In genomic region chr1:59144543-59144942, GRCm38 (mm10) we compare ENCODE assay signal across 8 mouse cellular contexts. TPM values are rescaled to one million over a fixed set of nuclear protein-coding genes. Genes with fewer than 3 reads are reported as not detected.
A peak's percentile ranks its signal among the peaks of the same experiment; 100 is the strongest.
DNase-seq lines count a peak whose midpoint lies in the region; ATAC-seq and TF ChIP-seq lines count a peak whose summit lies in the region.
"Had no signal": no experiment of that assay in that cellular context is flagged by ENCODE, and none has a peak within 500 bp of the region (broad histone marks: within the 10 kb centered on the region; RNA-seq: fewer than 3 reads in every experiment).

No protein-coding gene starts in this region.

- CTCF ChIA-PET in Patski (lab: Charles Lee), result interaction anchor here (0.8 to 1.4 kb wide), 2 partner anchors 94 to 98 kb away, joined by 3 read pairs; no protein-coding TSS in a partner anchor

- H3K4me1 ChIP-seq in lung, postnatal 0 days (ENCODE audit: insufficient read depth, low read depth, low read length), result no peaks in the 10 kb centered on the region
- no peaks in the 10 kb centered on the region for H3K4me1 ChIP-seq in midbrain, embryonic 11.5 days (ENCODE audit: control insufficient read depth, insufficient read depth, low read length)

- no peak for DNase-seq in layer of hippocampus, adult 2 months (ENCODE audit: low spot score in 2 of 2)
- no peak for DNase-seq in layer of hippocampus, adult 9-10 months (ENCODE audit: low spot score)
- DNase-seq in Patski (ENCODE audit: low read depth, low spot score), result no peak
- DNase-seq in cerebellum, adult 9-11 months, result peak; percentile 59
- no peak for DNase-seq in lung, postnatal 0 days (ENCODE audit: low spot score)
- no peak for DNase-seq in right cerebral cortex, postnatal 25 days
- DNase-seq in midbrain, embryonic 11.5 days (ENCODE audit: low spot score, missing footprints), result no peak

- no peak for ATAC-seq in Patski
- ATAC-seq in lung, postnatal 0 days, result no peak
- no peak for ATAC-seq in midbrain, embryonic 11.5 days (ENCODE audit: low FRiP score)

- H3K27me3 ChIP-seq in Patski, result no peaks in the 10 kb centered on the region
- no peaks in the 10 kb centered on the region for H3K27me3 ChIP-seq in lung, postnatal 0 days (replicated peaks; ENCODE audit: insufficient read depth, low read length)
- H3K27me3 ChIP-seq in midbrain, embryonic 11.5 days (ENCODE audit: control insufficient read depth, insufficient read depth, low read length), result no peaks in the 10 kb centered on the region

- TF ChIP-seq CTCF in layer of hippocampus, adult 2 months (conservative IDR thresholded peaks at IDR 0.05), result peak; percentile 62
- TF ChIP-seq CTCF in Patski (IDR thresholded peaks at IDR 0.05), result peak; percentile 62
- peak; percentile 67 for TF ChIP-seq CTCF in lung, postnatal 0 days (IDR thresholded peaks at IDR 0.05)

- H3K9me3 ChIP-seq in lung, postnatal 0 days (ENCODE audit: low read length), result no peaks in the 10 kb centered on the region
- peaks cover 3% of the 10 kb centered on the region; the same call in 1 of the 2 replicates for H3K9me3 ChIP-seq in midbrain, embryonic 11.5 days (ENCODE audit: control insufficient read depth, low read length)

- POLR2A ChIA-PET in Patski (lab: Charles Lee), result no interaction called here

- in situ Hi-C loops in Patski (cut with MboI; ENCODE audit: low pct_unique_long_range_greater_than_20kb), result loop anchor here (5.0 kb wide), 2 partner anchors 77 to 137 kb away; no protein-coding TSS in a partner anchor

- no peaks in the 10 kb centered on the region for H3K36me3 ChIP-seq in lung, postnatal 0 days (ENCODE audit: insufficient read depth, low read length)
- no peaks in the 10 kb centered on the region for H3K36me3 ChIP-seq in midbrain, embryonic 11.5 days (ENCODE audit: control insufficient read depth, insufficient read depth, low read length)

- no peak overlapping the region for H3K27ac ChIP-seq in layer of hippocampus, adult 2 months
- no peak overlapping the region for H3K27ac ChIP-seq in lung, postnatal 0 days (ENCODE audit: low read length)
- H3K27ac ChIP-seq in midbrain, embryonic 11.5 days (ENCODE audit: low read depth, low read length), result no peak overlapping the region

- H3K9ac ChIP-seq in lung, postnatal 0 days (replicated peaks; ENCODE audit: low read depth), result no peak overlapping the region
- no peak overlapping the region for H3K9ac ChIP-seq in midbrain, embryonic 11.5 days (ENCODE audit: low read length)

- no peak overlapping the region for H3K4me3 ChIP-seq in layer of hippocampus, adult 2 months
- no peak overlapping the region for H3K4me3 ChIP-seq in lung, postnatal 0 days (ENCODE audit: low read depth, low read length)
- H3K4me3 ChIP-seq in midbrain, embryonic 11.5 days (ENCODE audit: low read depth, low read length), result no peak overlapping the region

- TF ChIP-seq EP300 in lung, postnatal 0 days (IDR thresholded peaks at IDR 0.05), result no peak

- WGBS in lung, postnatal 0 days, result 71% methylated on average over 10 of the region's 10 CpGs
- 79% methylated on average over 10 of the region's 10 CpGs for WGBS in midbrain, embryonic 11.5 days

- no peak overlapping the region for H3K4me2 ChIP-seq in lung, postnatal 0 days (replicated peaks; ENCODE audit: low read depth, low read length)
- no peak overlapping the region for H3K4me2 ChIP-seq in midbrain, embryonic 11.5 days

RNA-seq across cellular contexts. Expression of gene Mpp4, which starts 18.6 kb away (rescaled TPM):
- total RNA-seq in layer of hippocampus, adult 2 months (2021), result 1 to 10 TPM; 1.8 to 2.7 TPM
- polyA plus RNA-seq in Patski (2021), result 0.67 TPM
- 0.23 and 0.27 TPM in 2 replicates for polyA plus RNA-seq in lung, postnatal 0 days (2015; fragmentation: Nextera tagmentation; extraction: Ambion mirVana)
- 0.20 and 0.32 TPM in 2 replicates for polyA plus RNA-seq in midbrain, embryonic 11.5 days (2014; fragmentation: Nextera tagmentation; extraction: Ambion mirVana)

RNA-seq across cellular contexts. Expression of gene Tmem237, which starts 24.3 kb away (rescaled TPM):
- 10 to 100 TPM; 29.8 to 31.6 TPM for total RNA-seq in layer of hippocampus, adult 2 months (2021)
- polyA plus RNA-seq in Patski (2021), result 35.2 TPM
- 27.4 and 30.1 TPM in 2 replicates for polyA plus RNA-seq in lung, postnatal 0 days (2015; fragmentation: Nextera tagmentation; extraction: Ambion mirVana)
- polyA plus RNA-seq in midbrain, embryonic 11.5 days (2014; fragmentation: Nextera tagmentation; extraction: Ambion mirVana), result 59.4 and 59.6 TPM in 2 replicates

RNA-seq across cellular contexts. Expression of gene C2cd6, which starts 49.8 kb away (rescaled TPM):
- total RNA-seq in layer of hippocampus, adult 2 months (2021), result not detected
- polyA plus RNA-seq in Patski (2021), result not detected
- polyA plus RNA-seq in lung, postnatal 0 days (2015; fragmentation: Nextera tagmentation; extraction: Ambion mirVana), result not detected in 2 replicates
- polyA plus RNA-seq in midbrain, embryonic 11.5 days (2014; fragmentation: Nextera tagmentation; extraction: Ambion mirVana), result not detected in 2 replicates
- polyA plus RNA-seq: heart, embryonic 14.5 days had no signal
